Mouse (Mus musculus): ENCODE measurements around the gene Stxbp2. TPM values are rescaled to one million over a fixed set of nuclear protein-coding genes. Genes with fewer than 3 reads are reported as not detected.
"Not testable (repeated sequence)": the region's sequence is repeated elsewhere in the genome, so short reads cannot be mapped to it uniquely, and the experiment has no call there.

The Stxbp2 gene
- 1 to 10 TPM; 3.6 to 4.8 TPM for total RNA-seq (2021)
- long read RNA-seq, experiment 1, partial matches to known transcripts, result 0 of 4 reads
- long read RNA-seq, experiment 1, other reads (novel, unspliced or antisense), result 3 of 4 reads
- long read RNA-seq, experiment 2, partial matches to known transcripts, result 0 of 3 reads
- long read RNA-seq, experiment 2, other reads (novel, unspliced or antisense), result 2 of 3 reads

- DNase-seq (ENCODE audit: low spot score), result peak; percentile 24
These were observed at the start of gene Stxbp2 for GRCm38 (mm10) chr8:3630647-3631477. TSS of gene Stxbp2 (plus strand) at chr8:3630955.

GRCm38 (mm10) chr8:3581961-3582360, 48.8 kb upstream of the Stxbp2 start:
- not testable (repeated sequence) for DNase-seq (ENCODE audit: low spot score)

- no peak for DNase-seq (ENCODE audit: low spot score)
These were observed 44.3 kb upstream of the Stxbp2 start for GRCm38 (mm10) chr8:3586452-3586851.

GRCm38 (mm10) chr8:3586993-3587390, 43.8 kb upstream of the Stxbp2 start, which contains the start of gene Camsap3:
TSS of gene Camsap3 (plus strand) at chr8:3587293.
- DNase-seq (ENCODE audit: low spot score), result no peak

GRCm38 (mm10) chr8:3587391-3588257, 43.1 kb upstream of the Stxbp2 start:
- DNase-seq (ENCODE audit: low spot score), result no peak

GRCm38 (mm10) chr8:3588258-3588633, 42.5 kb upstream of the Stxbp2 start:
- no peak for DNase-seq (ENCODE audit: low spot score)

GRCm38 (mm10) chr8:3593470-3593869, 37.3 kb upstream of the Stxbp2 start:
- no peak for DNase-seq (ENCODE audit: low spot score)

- no peak for DNase-seq (ENCODE audit: low spot score)
These were observed 36.3 kb upstream of the Stxbp2 start for GRCm38 (mm10) chr8:3594466-3594865.

GRCm38 (mm10) chr8:3598054-3598453, 32.7 kb upstream of the Stxbp2 start:
- no peak for DNase-seq (ENCODE audit: low spot score)

- DNase-seq (ENCODE audit: low spot score), result no peak
These were observed 31.5 kb upstream of the Stxbp2 start for GRCm38 (mm10) chr8:3599219-3599618.

GRCm38 (mm10) chr8:3600401-3600800, 30.4 kb upstream of the Stxbp2 start:
- DNase-seq (ENCODE audit: low spot score), result peak; percentile 73

- DNase-seq (ENCODE audit: low spot score), result no peak
These were observed 27.3 kb upstream of the Stxbp2 start for GRCm38 (mm10) chr8:3603439-3603838.

- no peak for DNase-seq (ENCODE audit: low spot score)
These were observed 24.2 kb upstream of the Stxbp2 start for GRCm38 (mm10) chr8:3606593-3606992.

- DNase-seq (ENCODE audit: low spot score), result no peak
These were observed 22.9 kb upstream of the Stxbp2 start for GRCm38 (mm10) chr8:3607822-3608221.

GRCm38 (mm10) chr8:3609046-3609815, 21.5 kb upstream of the Stxbp2 start:
- no peak for DNase-seq (ENCODE audit: low spot score)

- no peak for DNase-seq (ENCODE audit: low spot score)
These were observed 21.0 kb upstream of the Stxbp2 start for GRCm38 (mm10) chr8:3609816-3610150.

- DNase-seq (ENCODE audit: low spot score), result peak; percentile 99
These were observed 9.4 kb upstream of the Stxbp2 start, which contains the start of the genes Xab2 and Pet100 for GRCm38 (mm10) chr8:3621199-3621970. TSS of gene Xab2 (minus strand) at chr8:3621316. TSS of gene Pet100 (plus strand) at chr8:3621548.

- no peak for DNase-seq (ENCODE audit: low spot score)
These were observed 8.6 kb upstream of the Stxbp2 start for GRCm38 (mm10) chr8:3622119-3622518.

GRCm38 (mm10) chr8:3625445-3625844, 5.3 kb upstream of the Stxbp2 start, which contains the start of gene Pcp2:
TSS of gene Pcp2 (minus strand) at chr8:3625545.
- DNase-seq (ENCODE audit: low spot score), result no peak

- DNase-seq (ENCODE audit: low spot score), result no peak
These were observed 3.8 kb upstream of the Stxbp2 start for GRCm38 (mm10) chr8:3626971-3627370.
